Mouse (Mus musculus) testis, adult 2 months (tissue): ENCODE results near the gene Hhatl. TPM values are rescaled to one million over a fixed set of nuclear protein-coding genes. Genes with fewer than 3 reads are reported as not detected.
A peak's percentile ranks its signal among the peaks of the same experiment; 100 is the strongest.

ENCODE experiments used
- H3K27ac ChIP-seq: fragments of 200-500 bp; 2 replicates; pipeline ENCODE4 v1.5.1; 2012; ENCODE audit warnings: low read depth, low read length; ENCODE audit not compliant: control insufficient read depth, insufficient read depth
- H3K27me3 ChIP-seq: fragments of 200-500 bp; 2 replicates; pipeline ENCODE4 v1.6.1; 2012; ENCODE audit warnings: mild to moderate bottlenecking, low read length, moderate library complexity; ENCODE audit not compliant: control insufficient read depth, insufficient read depth
- H3K36me3 ChIP-seq: fragments of 200-500 bp; 2 replicates; pipeline ENCODE4 v1.6.1; 2012; ENCODE audit warnings: mild to moderate bottlenecking, low read length; ENCODE audit not compliant: control insufficient read depth, insufficient read depth
- H3K4me1 ChIP-seq: fragments of 200-500 bp; 2 replicates; pipeline ENCODE4 v1.6.1; 2012; ENCODE audit warnings: low read length; ENCODE audit not compliant: control insufficient read depth, insufficient read depth
- H3K4me3 ChIP-seq: fragments of 200-500 bp; 2 replicates; pipeline ENCODE4 v1.5.1; 2012; ENCODE audit warnings: low read depth, mild to moderate bottlenecking, low read length, moderate library complexity, mixed read lengths; ENCODE audit not compliant: control insufficient read depth
- CTCF ChIP-seq: fragments of 200-500 bp; IDR thresholded peaks from 2 replicates; pipeline ENCODE4 v1.5.1; 2012; ENCODE audit warnings: low read depth, mild to moderate bottlenecking, inconsistent platforms, low read length, moderate library complexity; ENCODE audit not compliant: control insufficient read depth, insufficient read depth, insufficient replicate concordance
- POLR2A ChIP-seq: fragments of 200-500 bp; IDR thresholded peaks from 2 replicates; pipeline ENCODE4 v1.6.1; 2012; ENCODE audit warnings: low read depth, mild to moderate bottlenecking, inconsistent platforms, low read length, moderate library complexity; ENCODE audit not compliant: control insufficient read depth
- polyA plus RNA-seq: library from polyadenylated mRNA; depleted of rRNA; stranded (reverse); fragments of >200 nt; gene quantifications from 2 replicates; pipeline ENCODE4 v1.2.3, GENCODE M21; 2012; rRNA removed

Hhatl gene
- 19.8 and 21.3 TPM in 2 replicates for polyA plus RNA-seq

DNA sequence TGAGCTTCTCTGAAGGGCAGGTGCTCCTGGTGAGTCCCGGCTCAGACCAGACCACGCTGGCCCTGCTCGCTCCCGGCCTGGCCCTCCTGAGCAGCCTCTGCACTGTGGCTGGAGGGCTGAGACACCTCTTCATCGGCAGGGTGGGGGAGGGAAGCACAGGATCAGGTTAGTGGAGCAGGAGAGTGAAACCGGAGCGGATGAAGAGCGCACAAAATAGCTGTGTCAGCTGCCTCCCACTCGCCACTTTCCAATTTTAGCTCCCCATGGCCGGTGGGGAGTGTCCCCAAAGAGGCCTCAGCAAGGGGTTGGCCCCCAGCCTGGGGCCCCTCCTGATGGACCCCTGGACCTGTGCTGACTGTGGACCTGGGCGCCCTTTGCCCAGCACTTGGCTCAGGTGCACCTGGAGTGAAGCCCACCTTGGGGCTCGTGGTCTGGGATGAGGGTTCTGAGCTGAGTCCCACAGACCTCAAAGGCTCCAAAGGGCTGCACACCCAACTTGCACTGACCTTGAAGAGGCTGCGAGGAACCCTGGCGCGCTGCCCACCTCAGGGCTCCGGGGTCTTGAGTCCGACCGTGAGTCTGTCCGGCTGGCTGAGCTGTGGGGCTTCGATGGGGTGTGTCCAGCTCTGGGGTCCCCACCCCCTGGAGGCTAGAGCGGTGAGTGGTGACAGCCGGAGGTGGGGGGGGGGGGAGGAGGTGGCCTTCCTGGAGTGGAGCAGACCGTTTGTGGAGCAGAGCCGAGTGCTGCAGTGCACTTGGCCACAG lies at the start of gene Hhatl:
Hhatl (minus strand) TSS at position 751 of the 765 bp plus-strand sequence.
- Histone ChIP-seq H3K36me3 (no peaks in the 10 kb centered on the region), H3K27ac (no peak within 1 kb of the TSS), H3K4me3 (no peak within 1 kb of the TSS), H3K27me3 (no peaks in the 10 kb centered on the region), H3K4me1 (peaks cover 2% of the 10 kb centered on the region)
- no peak for TF ChIP-seq POLR2A
- no peak for TF ChIP-seq CTCF

DNA sequence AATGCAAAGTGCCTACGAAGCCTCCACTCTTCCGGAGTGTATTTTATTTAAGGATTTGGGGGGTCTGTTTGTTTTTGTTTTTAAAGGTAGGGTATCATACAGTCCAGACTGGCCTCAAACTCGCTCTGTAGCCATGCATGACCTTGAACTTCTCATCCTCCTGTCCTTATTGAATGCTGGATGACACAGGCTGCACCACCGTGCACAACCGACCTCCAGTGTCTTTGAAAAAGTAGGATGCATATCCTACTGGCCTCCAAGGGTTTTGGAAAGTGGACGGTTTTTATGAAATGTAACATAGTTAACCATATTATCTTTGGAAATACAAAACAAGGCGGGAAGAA lies 47.3 kb upstream of the Hhatl start:
- Histone ChIP-seq H3K4me3 (peak overlapping the region; percentile 96), H3K36me3 (no peaks in the 10 kb centered on the region; the same call in 1 of the 2 replicates), H3K27ac (no peak overlapping the region), H3K4me1 (peaks cover 10% of the 10 kb centered on the region), H3K27me3 (no peaks in the 10 kb centered on the region)
- no peak for TF ChIP-seq CTCF
- TF ChIP-seq POLR2A: no peak

DNA sequence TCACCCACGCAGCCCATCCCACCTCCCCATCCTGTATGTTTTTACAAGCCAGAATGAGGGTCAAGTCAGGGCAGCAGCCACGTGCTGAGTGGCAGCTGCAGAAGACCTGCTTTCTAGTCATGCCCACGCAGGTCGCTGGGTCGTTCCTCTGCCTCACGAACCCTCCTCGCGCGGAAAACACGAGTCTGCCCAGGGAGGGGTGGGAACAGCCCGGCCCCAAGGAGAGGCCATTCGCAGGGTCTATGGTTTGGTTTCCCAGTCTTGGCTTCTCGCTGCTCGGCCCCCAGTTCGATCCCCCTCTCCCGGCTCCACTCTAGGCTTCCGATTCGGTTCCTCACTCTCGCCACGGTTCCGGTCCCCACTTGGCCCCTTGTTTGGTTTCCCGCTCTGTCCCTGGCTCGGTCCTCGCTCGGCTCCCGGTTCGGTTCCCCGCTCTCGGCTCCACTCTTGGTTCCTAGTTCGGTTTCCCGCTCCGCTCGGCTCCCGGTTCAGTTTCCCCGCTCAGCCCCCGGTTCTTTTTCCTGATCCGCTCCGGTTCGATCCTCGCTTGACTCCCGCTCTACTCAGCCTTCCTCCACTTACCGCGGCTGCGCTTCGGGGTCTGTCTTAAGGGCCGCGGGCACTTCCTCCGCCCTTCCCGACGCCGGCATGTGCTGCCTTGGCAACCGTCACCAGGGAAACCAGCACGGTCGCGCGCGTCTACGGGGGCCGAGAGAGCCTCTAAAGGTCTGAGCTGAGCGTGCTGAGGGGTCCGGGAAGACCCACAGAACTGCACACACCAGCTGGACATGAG lies 46.7 kb upstream of the Hhatl start, which contains the start of gene Ccdc13:
Ccdc13 (minus strand) TSS at position 633 of the 793 bp plus-strand sequence.
- H3K4me1 ChIP-seq: peaks cover 10% of the 10 kb centered on the region
- no peaks in the 10 kb centered on the region for H3K27me3 ChIP-seq
- H3K27ac ChIP-seq: peak within 1 kb of the TSS; percentile 77
- TF ChIP-seq POLR2A (peak; percentile 63; the same call in 1 of the 2 replicates), CTCF (no peak)
- H3K36me3 ChIP-seq: no peaks in the 10 kb centered on the region; the same call in 1 of the 2 replicates
- H3K4me3 ChIP-seq: peak within 1 kb of the TSS; percentile 96

DNA sequence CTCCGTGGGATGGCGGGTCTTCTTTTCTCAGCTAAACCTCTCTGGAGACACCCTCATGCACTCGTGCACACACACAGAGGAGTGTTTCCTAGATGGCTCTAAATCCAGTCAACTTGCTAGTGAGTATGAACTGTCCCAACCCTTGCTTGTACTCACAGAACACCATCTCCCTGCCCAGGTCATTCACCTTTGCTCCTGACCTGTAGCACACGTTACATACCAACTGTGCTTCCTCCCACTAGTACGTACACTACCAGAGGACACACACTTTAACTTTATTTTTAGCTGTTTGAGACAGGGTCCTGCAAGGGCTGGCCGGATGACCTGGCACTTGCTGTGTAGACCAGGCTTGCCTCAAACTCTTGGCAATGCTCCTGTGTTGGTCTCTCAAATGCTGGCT lies 45.7 kb upstream of the Hhatl start:
- H3K4me1 ChIP-seq: peaks cover 10% of the 10 kb centered on the region
- no peaks in the 10 kb centered on the region; the same call in 1 of the 2 replicates for H3K36me3 ChIP-seq
- TF ChIP-seq CTCF (no peak), POLR2A (no peak)
- H3K27ac ChIP-seq: no peak overlapping the region
- H3K27me3 ChIP-seq: no peaks in the 10 kb centered on the region
- H3K4me3 ChIP-seq: peak overlapping the region; percentile 61

DNA sequence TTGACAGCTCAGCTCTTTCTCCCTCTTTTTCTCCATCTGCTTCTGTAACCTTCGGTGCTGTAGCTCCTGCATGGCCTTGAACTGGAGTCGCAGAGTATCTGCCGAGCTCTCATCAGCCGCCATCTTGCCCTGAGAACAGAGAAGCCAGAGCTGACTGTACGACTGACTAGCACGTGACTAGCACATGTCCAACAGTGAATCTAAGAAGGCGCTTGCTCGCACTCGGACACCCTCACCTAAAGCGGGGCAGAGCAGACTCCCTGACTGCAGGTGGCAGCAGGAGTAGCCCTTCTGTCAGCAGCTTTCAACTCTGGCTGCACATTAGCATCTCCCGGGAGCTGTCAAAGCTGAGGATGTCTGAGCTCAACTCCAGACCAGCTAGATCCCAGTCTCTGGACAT lies 41.5 kb upstream of the Hhatl start:
- Histone ChIP-seq H3K4me3 (no peak overlapping the region), H3K4me1 (peaks cover 5% of the 10 kb centered on the region), H3K27ac (no peak overlapping the region), H3K27me3 (no peaks in the 10 kb centered on the region), H3K36me3 (no peaks in the 10 kb centered on the region; the same call in none of the 2 replicates)
- TF ChIP-seq POLR2A (no peak), CTCF (0 out of 2 replicates have a peak, but pooled peaks have one; percentile 3)

DNA sequence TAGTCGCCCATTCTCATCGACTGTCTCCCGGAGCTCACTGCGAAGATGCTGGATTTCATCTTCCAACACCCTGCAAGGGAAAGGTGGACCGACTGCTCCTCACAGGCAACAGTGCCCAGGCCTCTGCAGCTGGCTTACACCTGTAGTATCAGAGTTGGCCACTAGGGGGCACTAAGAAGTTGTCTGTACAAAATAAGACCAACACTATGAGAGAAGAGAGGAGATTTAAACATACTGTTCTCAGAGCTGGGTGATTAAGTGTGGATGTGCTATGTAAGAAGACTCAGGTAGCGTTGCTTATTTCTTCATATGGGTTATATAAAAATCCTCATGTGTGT lies 38.6 kb upstream of the Hhatl start:
- Histone ChIP-seq H3K27me3 (no peaks in the 10 kb centered on the region), H3K27ac (no peak overlapping the region), H3K4me3 (no peak overlapping the region), H3K36me3 (no peaks in the 10 kb centered on the region; the same call in 1 of the 2 replicates), H3K4me1 (no peaks in the 10 kb centered on the region)
- TF ChIP-seq CTCF: peak; percentile 76; the same call in 1 of the 2 replicates
- TF ChIP-seq POLR2A: no peak

DNA sequence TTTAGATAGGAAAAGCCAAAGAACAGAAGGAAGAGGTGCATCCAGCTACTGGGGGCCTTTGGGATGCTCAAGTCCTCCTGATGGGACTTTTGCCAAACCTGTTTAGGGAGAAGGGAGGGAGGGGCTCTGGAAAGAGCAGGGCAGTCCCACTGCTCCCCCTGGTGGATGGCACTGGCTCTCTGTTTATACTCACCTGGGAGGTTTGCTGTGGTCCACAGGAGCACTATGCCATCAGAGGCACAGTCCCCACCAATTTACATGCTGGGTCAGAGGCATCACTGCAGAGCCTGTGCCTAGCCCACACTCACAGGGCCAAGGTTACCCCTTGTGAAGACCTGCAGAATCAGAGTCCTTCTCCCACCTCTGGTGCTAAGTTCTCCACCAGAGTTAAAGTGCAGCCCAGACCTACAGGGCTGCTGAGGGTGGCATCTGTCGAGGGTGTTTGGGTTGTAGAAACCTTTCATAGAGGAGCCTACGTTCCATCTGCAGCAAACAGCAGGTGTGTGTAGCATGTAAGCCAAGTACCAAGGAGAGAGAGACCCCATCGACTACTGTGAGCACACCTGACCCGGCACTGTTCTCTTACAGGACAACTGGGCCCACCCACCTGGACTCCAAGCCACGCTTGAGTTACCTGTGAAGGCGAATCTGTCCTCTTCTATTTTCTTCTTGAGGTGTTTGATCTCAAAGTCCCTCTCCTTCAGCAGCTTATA lies 38.1 kb upstream of the Hhatl start:
- no peak overlapping the region for H3K4me3 ChIP-seq
- H3K36me3 ChIP-seq: no peaks in the 10 kb centered on the region; the same call in 1 of the 2 replicates
- H3K27me3 ChIP-seq: no peaks in the 10 kb centered on the region
- no peaks in the 10 kb centered on the region for H3K4me1 ChIP-seq
- no peak overlapping the region for H3K27ac ChIP-seq
- TF ChIP-seq CTCF: peak; percentile 37; the same call in 1 of the 2 replicates
- TF ChIP-seq POLR2A: no peak
